Mouse (Mus musculus) right cerebral cortex, postnatal 14 days (tissue): ENCODE data around the gene Tbp.
"Not testable (repeated sequence)": the region's sequence is repeated elsewhere in the genome, so short reads cannot be mapped to it uniquely, and the experiment has no call there.

ENCODE experiments used
- DNase-seq: peaks from one replicate; pipeline ENCODE4 v3.0.0; 2022

Gene Tbp

GRCm38 (mm10) chr17:15540309-15540708, 40.6 kb downstream of the Tbp start:
- DNase-seq, result no peak

GRCm38 (mm10) chr17:15543868-15544267, 44.2 kb downstream of the Tbp start:
- not testable (repeated sequence) for DNase-seq

- no peak for DNase-seq
These were observed 46.8 kb downstream of the Tbp start for GRCm38 (mm10) chr17:15546440-15546839.

- DNase-seq, result no peak
These were observed 50.0 kb downstream of the Tbp start for GRCm38 (mm10) chr17:15549713-15550112.

- no peak for DNase-seq
These were observed 60.3 kb downstream of the Tbp start for GRCm38 (mm10) chr17:15559946-15560345.

GRCm38 (mm10) chr17:15564014-15564927, 64.6 kb downstream of the Tbp start, which contains the start of gene Prdm9:
Prdm9 (minus strand) TSS chr17:15564354.
- peak; percentile 98 for DNase-seq

GRCm38 (mm10) chr17:15564928-15565300, 65.2 kb downstream of the Tbp start:
- no peak for DNase-seq

- no peak for DNase-seq
These were observed 67.2 kb downstream of the Tbp start for GRCm38 (mm10) chr17:15566908-15567307.

- DNase-seq, result no peak
These were observed 75.4 kb downstream of the Tbp start for GRCm38 (mm10) chr17:15575056-15575455.

- DNase-seq, result peak; percentile 21
These were observed 77.6 kb downstream of the Tbp start for GRCm38 (mm10) chr17:15577291-15577694.
